Mouse (Mus musculus) MEL (cell line): ENCODE data around the gene Fam49a. TPM values are rescaled to one million over a fixed set of nuclear protein-coding genes. Genes with fewer than 3 reads are reported as not detected.

Experiments
- DNase-seq: peaks from one replicate; pipeline ENCODE4 v3.0.0; 2011; ENCODE audit warnings: low read depth, low spot score
- H3K27ac ChIP-seq: 2 replicates; pipeline ENCODE4 v1.5.1; 2012; ENCODE audit warnings: low read depth, mild to moderate bottlenecking, control low read depth, low read length, moderate library complexity; ENCODE audit not compliant: control insufficient read depth
- H3K27me3 ChIP-seq, 2 experiments: fragments of 150-350 bp in 1 of 2; sonication (generic) in 1 of 2; 2 replicates each; pipeline ENCODE4 v1.6.1; 2012; ENCODE audit warnings: low read length in 2 of 2, mild to moderate bottlenecking in 2 of 2, improper control_type of control experiment in 1 of 2, moderate library complexity in 1 of 2; ENCODE audit not compliant: insufficient read depth in 2 of 2, control insufficient read depth in 1 of 2
- H3K36me3 ChIP-seq, 2 experiments: 2 replicates each; pipeline ENCODE4 v1.6.1; 2012 to 2014; ENCODE audit warnings: low read length in 2 of 2, improper control_type of control experiment in 1 of 2, inconsistent platforms in 1 of 2, mild to moderate bottlenecking in 1 of 2; ENCODE audit not compliant: insufficient read depth in 2 of 2, control insufficient read depth in 1 of 2
- H3K4me1 ChIP-seq, 2 experiments: fragments of 150-350 bp in 1 of 2; sonication (generic) in 1 of 2; 2 replicates each; pipeline ENCODE4 v1.6.1; 2012; ENCODE audit warnings: low read length in 2 of 2, improper control_type of control experiment in 1 of 2, mild to moderate bottlenecking in 1 of 2; ENCODE audit not compliant: insufficient read depth in 2 of 2, control insufficient read depth in 1 of 2
- H3K4me3 ChIP-seq, 2 experiments: fragments of 150-350 bp in 1 of 2; sonication (generic) in 1 of 2; 2 replicates each; pipeline ENCODE4 v1.5.1; 2012; ENCODE audit warnings: low read depth in 2 of 2, low read length in 2 of 2, mild to moderate bottlenecking in 2 of 2, moderate library complexity in 2 of 2, control low read depth in 1 of 2, improper control_type of control experiment in 1 of 2; ENCODE audit not compliant: control insufficient read depth in 1 of 2, insufficient read depth in 1 of 2
- H3K79me2 ChIP-seq: 2 replicates; pipeline ENCODE4 v1.6.1; 2012; ENCODE audit warnings: mild to moderate bottlenecking, low read length, moderate library complexity; ENCODE audit not compliant: control insufficient read depth, poor library complexity, insufficient read depth
- H3K9ac ChIP-seq: 2 replicates; pipeline ENCODE4 v1.6.1; 2012; ENCODE audit warnings: low read depth, mild to moderate bottlenecking, control low read depth, low read length, moderate library complexity; ENCODE audit not compliant: control insufficient read depth, poor library complexity, severe bottlenecking
- H3K9me3 ChIP-seq: fragments of 150-350 bp; sonication (generic); replicated peaks from 2 replicates; pipeline ENCODE4 v1.6.1; 2012; ENCODE audit warnings: mild to moderate bottlenecking, low read length, improper control_type of control experiment, moderate library complexity; ENCODE audit not compliant: insufficient read depth
- CHD2 ChIP-seq: IDR thresholded peaks from 2 replicates; pipeline ENCODE4 v1.6.1; 2011; ENCODE audit warnings: low read length, improper control_type of control experiment
- CTCF ChIP-seq, 3 experiments: IDR thresholded peaks in 2 of 3; conservative IDR thresholded peaks in 1 of 3; 2 replicates each; pipeline ENCODE4 v1.5.1; 2011 to 2012; ENCODE audit warnings: low read length in 3 of 3, low read depth in 2 of 3, mild to moderate bottlenecking in 2 of 3, improper control_type of control experiment in 1 of 3, inconsistent platforms in 1 of 3, mixed read lengths in 1 of 3, moderate library complexity in 1 of 3; ENCODE audit not compliant: control insufficient read depth in 1 of 3, insufficient read depth in 1 of 3, poor library complexity in 1 of 3, severe bottlenecking in 1 of 3
- E2F4 ChIP-seq: IDR thresholded peaks from 2 replicates; pipeline ENCODE4 v1.6.1; 2011; ENCODE audit warnings: low read depth, low read length, improper control_type of control experiment, borderline replicate concordance
- EP300 ChIP-seq, 2 experiments: IDR thresholded peaks; 2 replicates each; pipeline ENCODE4 v1.6.1; 2011; ENCODE audit warnings: improper control_type of control experiment in 2 of 2, low read length in 2 of 2, low read depth in 1 of 2, mild to moderate bottlenecking in 1 of 2
- GABPA ChIP-seq: IDR thresholded peaks from 2 replicates; pipeline ENCODE4 v1.6.1; 2012; ENCODE audit warnings: low read depth, mild to moderate bottlenecking, inconsistent platforms, low read length, improper control_type of control experiment, moderate library complexity
- MAFK ChIP-seq: IDR thresholded peaks from 2 replicates; pipeline ENCODE4 v1.6.1; 2011; ENCODE audit warnings: low read depth, mild to moderate bottlenecking, low read length, improper control_type of control experiment, borderline replicate concordance
- MAX ChIP-seq: IDR thresholded peaks from 2 replicates; pipeline ENCODE4 v1.6.1; 2011; ENCODE audit warnings: low read length, improper control_type of control experiment
- MAZ ChIP-seq: IDR thresholded peaks from 2 replicates; pipeline ENCODE4 v1.6.1; 2012; ENCODE audit warnings: low read depth, mild to moderate bottlenecking, inconsistent platforms, low read length, improper control_type of control experiment
- MYB ChIP-seq: IDR thresholded peaks from 2 replicates; pipeline ENCODE4 v1.6.1; 2011; ENCODE audit warnings: mild to moderate bottlenecking, low read depth, low read length, improper control_type of control experiment
- NELFE ChIP-seq: IDR thresholded peaks from 2 replicates; pipeline ENCODE4 v1.6.1; 2011; ENCODE audit warnings: low read depth, low read length, improper control_type of control experiment
- NRF1 ChIP-seq: IDR thresholded peaks from 2 replicates; pipeline ENCODE4 v1.6.1; 2014; ENCODE audit warnings: low read depth, mild to moderate bottlenecking, inconsistent platforms, low read length, improper control_type of control experiment, moderate library complexity; ENCODE audit not compliant: poor library complexity, insufficient read depth, severe bottlenecking
- POLR2AphosphoS2 ChIP-seq: IDR thresholded peaks from 2 replicates; pipeline ENCODE4 v1.6.1; 2011; ENCODE audit warnings: low read length, improper control_type of control experiment
- RCOR1 ChIP-seq: IDR thresholded peaks from 2 replicates; pipeline ENCODE4 v1.6.1; 2012; ENCODE audit warnings: low read depth, mild to moderate bottlenecking, inconsistent platforms, low read length, improper control_type of control experiment
- SIN3A ChIP-seq: IDR thresholded peaks from 2 replicates; pipeline ENCODE4 v1.6.1; 2012; ENCODE audit warnings: low read length, improper control_type of control experiment, inconsistent platforms
- TAL1 ChIP-seq: IDR thresholded peaks from 2 replicates; pipeline ENCODE4 v1.6.1; 2012; ENCODE audit warnings: mild to moderate bottlenecking, inconsistent platforms, low read length, moderate library complexity, mixed read lengths
- TCF12 ChIP-seq: IDR thresholded peaks from 2 replicates; pipeline ENCODE4 v1.6.1; 2014; ENCODE audit warnings: low read depth, mild to moderate bottlenecking, inconsistent platforms, low read length, improper control_type of control experiment, moderate library complexity
- UBTF ChIP-seq: IDR thresholded peaks from 2 replicates; pipeline ENCODE4 v1.6.1; 2012; ENCODE audit warnings: low read depth, mild to moderate bottlenecking, inconsistent platforms, low read length, improper control_type of control experiment, moderate library complexity, borderline replicate concordance; ENCODE audit not compliant: insufficient read depth
- USF1 ChIP-seq: IDR thresholded peaks from 2 replicates; pipeline ENCODE4 v1.6.1; 2014; ENCODE audit warnings: low read depth, mild to moderate bottlenecking, inconsistent platforms, low read length, improper control_type of control experiment, moderate library complexity
- USF2 ChIP-seq, 2 experiments: IDR thresholded peaks; 2 replicates each; pipeline ENCODE4 v1.6.1; 2011 to 2012; ENCODE audit warnings: improper control_type of control experiment in 2 of 2, low read length in 2 of 2, borderline replicate concordance in 1 of 2, inconsistent platforms in 1 of 2, low read depth in 1 of 2, mild to moderate bottlenecking in 1 of 2; ENCODE audit not compliant: insufficient read depth in 1 of 2
- ZC3H11A ChIP-seq: IDR thresholded peaks from 2 replicates; pipeline ENCODE4 v1.6.1; 2012; ENCODE audit warnings: low read depth, mild to moderate bottlenecking, inconsistent platforms, low read length, improper control_type of control experiment
- polyA plus RNA-seq, 2 experiments: library from polyadenylated mRNA; stranded (reverse) in 1 of 2; unstranded in 1 of 2; fragments of >175 nt in 1 of 2; fragments of >200 nt in 1 of 2; gene quantifications; 2 replicates each; pipeline versions ENCODE4 v1.2.1 to v1.2.4; 2012; ENCODE audit warnings: low replicate concordance in 2 of 2, low read depth in 1 of 2; ENCODE audit not compliant: insufficient read length in 2 of 2, insufficient read depth in 1 of 2, missing spikeins in 1 of 2
- total RNA-seq: library from RNA; depleted of rRNA; stranded (reverse); fragments of 300-350 nt; gene quantifications from 2 replicates; pipeline ENCODE4 v1.2.3, GENCODE M21; 2012

Fam49a gene
- total and polyA plus RNA-seq, 3 experiments = 0.42 to 1.3 TPM; not detected in 1

DNA sequence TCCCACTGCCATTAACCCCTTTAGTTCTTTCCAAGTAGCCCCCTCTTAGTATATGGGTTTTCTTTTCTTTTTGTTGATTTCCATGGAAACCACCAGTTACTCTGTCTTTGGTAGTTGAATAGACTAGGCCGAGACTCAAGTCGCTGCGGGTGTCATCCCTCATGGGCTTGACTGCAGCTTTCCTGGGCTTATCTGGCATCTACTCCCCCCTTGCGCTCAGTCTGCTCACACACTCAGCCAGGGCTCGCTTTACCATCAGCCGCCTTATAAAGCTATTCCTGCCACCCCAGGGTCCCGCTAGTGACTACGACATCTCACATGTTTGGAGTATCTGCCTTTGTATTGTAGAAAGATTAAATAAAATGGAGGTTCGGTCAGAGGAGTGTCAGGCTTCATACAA, 94.1 kb downstream of the Fam49a start:
- Histone ChIP-seq H3K27ac (no peak overlapping the region), H3K27me3 (no peaks in the 10 kb centered on the region), H3K9me3 (no peaks in the 10 kb centered on the region), H3K9ac (no peak overlapping the region), H3K36me3 (no peaks in the 10 kb centered on the region), H3K4me1 (no peaks in the 10 kb centered on the region), H3K79me2 (no peaks in the 10 kb centered on the region), H3K4me3 (no peak overlapping the region)
- DNase-seq = no peak
- TF ChIP-seq EP300 (IDR thresholded peaks at IDR 0.05; ENCODE audit: low read depth in 1 of 2, low read length in 2 of 2) (no peak), RCOR1 (no peak), TAL1 (no peak), USF1 (no peak), MAX (no peak), CHD2 (no peak), SIN3A (no peak), MAZ (no peak), NELFE (no peak), UBTF (no peak)

DNA sequence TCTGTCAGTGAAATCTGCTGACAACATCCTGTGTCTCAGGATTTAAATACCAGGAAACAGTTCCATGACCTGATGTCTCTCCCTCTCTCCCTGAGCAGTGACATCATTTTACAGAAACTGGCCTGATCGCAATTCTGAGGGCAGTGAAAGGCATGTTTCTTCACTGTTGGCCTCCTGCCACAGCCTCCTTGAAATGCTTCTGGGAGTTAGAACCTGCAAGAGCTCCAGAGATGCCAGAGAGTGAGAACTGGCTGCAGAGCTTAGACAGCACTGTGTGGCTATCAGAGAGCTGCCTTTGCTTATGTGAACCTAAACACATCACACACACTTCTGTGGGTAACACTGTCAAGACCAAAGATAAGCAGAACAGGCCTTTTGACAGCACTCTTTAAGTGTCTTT, 94.5 kb downstream of the Fam49a start:
- Histone ChIP-seq H3K4me3 (no peak overlapping the region), H3K9me3 (no peaks in the 10 kb centered on the region), H3K27ac (no peak overlapping the region), H3K9ac (no peak overlapping the region), H3K4me1 (no peaks in the 10 kb centered on the region), H3K27me3 (no peaks in the 10 kb centered on the region), H3K79me2 (no peaks in the 10 kb centered on the region), H3K36me3 (no peaks in the 10 kb centered on the region)
- DNase-seq = no peak
- no peak for TF ChIP-seq MAFK
- no peak for TF ChIP-seq USF2 (IDR thresholded peaks at IDR 0.05; ENCODE audit: borderline replicate concordance in 1 of 2, insufficient read depth in 1 of 2, low read depth in 1 of 2, low read length in 2 of 2)
- no peak for TF ChIP-seq RCOR1
- no peak for TF ChIP-seq E2F4
- TF ChIP-seq CTCF (IDR thresholded peaks at IDR 0.05 in 2 of 3, conservative IDR thresholded peaks at IDR 0.05 in 1 of 3; ENCODE audit: control insufficient read depth in 1 of 3, insufficient read depth in 1 of 3, low read depth in 2 of 3, low read length in 3 of 3, poor library complexity in 1 of 3, severe bottlenecking in 1 of 3) = no peak
- no peak for TF ChIP-seq MAX
- TF ChIP-seq TCF12 = no peak
- TF ChIP-seq NRF1 = no peak
- no peak for TF ChIP-seq MYB
- TF ChIP-seq POLR2AphosphoS2 = no peak
- TF ChIP-seq ZC3H11A = no peak
- no peak for TF ChIP-seq GABPA
- no peak for TF ChIP-seq EP300 (IDR thresholded peaks at IDR 0.05; ENCODE audit: low read depth in 1 of 2, low read length in 2 of 2)
